Mouse (Mus musculus): ENCODE measurements around the gene Pcare.

DNA sequence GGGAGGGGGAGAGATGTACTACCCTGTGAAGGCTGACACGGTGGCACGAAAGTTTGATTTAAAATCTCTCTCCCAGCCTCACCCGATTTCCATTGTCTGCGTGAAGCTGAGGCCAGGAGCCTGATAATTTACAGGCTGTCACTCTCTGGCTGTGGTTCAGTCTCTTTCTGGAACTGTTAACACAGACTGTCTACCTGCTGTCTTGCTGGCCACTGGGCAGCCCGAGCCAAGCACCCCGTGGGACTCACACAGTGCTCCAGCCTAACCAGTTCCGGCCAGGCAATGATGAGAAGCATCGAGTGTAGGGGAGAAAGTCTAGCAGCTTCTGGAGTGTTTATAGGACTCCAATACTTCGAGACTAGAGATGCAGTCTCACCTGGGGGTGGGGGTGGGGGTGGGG lies 6.6 kb downstream of the Pcare start:
- TF ChIP-seq TAL1 (IDR thresholded peaks at IDR 0.05; ENCODE audit: low read length) (no peak), GATA1 (IDR thresholded peaks at IDR 0.05; ENCODE audit: low read length) (no peak)
